ENCODE assay signal across 9 mouse cellular contexts in the genomic region with DNA sequence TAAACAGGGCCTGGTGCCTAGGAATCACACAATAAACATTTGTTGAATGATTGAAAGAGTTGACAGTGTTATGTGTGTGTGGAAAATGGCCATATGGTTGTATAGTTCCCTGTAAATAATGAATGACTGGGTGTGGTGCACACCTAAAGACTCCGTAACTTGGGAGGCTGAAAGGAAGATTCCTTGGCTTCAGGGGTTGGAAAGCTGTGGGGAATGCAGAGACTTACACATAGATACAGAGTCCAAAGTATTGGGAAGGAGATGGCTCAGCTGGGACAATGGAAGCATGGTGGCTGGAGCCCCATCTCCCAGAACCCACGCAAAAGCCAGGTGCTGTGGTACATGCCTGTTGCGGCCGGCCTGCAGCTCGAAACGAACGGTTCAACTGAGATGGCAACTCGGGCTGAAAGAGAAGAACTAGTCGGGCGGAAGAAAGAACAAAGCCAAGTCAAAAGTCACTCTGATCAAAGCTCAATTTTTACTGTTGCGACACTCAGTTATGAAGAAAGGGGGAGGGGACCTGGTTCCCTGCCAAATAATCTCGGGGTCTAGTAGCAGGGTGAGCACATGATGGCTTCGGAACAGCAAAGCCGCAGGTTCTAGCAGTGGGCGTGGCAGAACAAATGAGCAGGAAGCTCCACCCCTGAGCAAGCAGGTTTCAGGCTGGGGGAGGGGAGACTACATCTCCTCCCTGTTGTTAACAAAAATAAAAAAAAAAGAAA. TPM values are rescaled to one million over a fixed set of nuclear protein-coding genes. Genes with fewer than 3 reads are reported as not detected.
DNase-seq lines count a peak whose midpoint lies in the region; ATAC-seq and TF ChIP-seq lines count a peak whose summit lies in the region.
"Had no signal": no experiment of that assay in that cellular context is flagged by ENCODE, and none has a peak within 500 bp of the region (broad histone marks: within the 10 kb centered on the region; RNA-seq: fewer than 3 reads in every experiment).

No protein-coding gene starts in this region.

- no peak for TF ChIP-seq CTCF in brain, embryonic 14.5 days (IDR thresholded peaks at IDR 0.05; ENCODE audit: borderline replicate concordance, extremely low read depth, insufficient read depth, insufficient read length)

- TF ChIP-seq POLR2A in brain, embryonic 14.5 days (IDR thresholded peaks at IDR 0.05; ENCODE audit: borderline replicate concordance, extremely low read depth, insufficient read depth, insufficient read length, poor library complexity, severe bottlenecking) = no peak

- peak; percentile 11 for DNase-seq in brain, embryonic 14.5 days (ENCODE audit: low read depth)
- no peak for DNase-seq in cerebellum, postnatal 36 days
- DNase-seq in heart, postnatal 14 days = no peak

- ATAC-seq in forebrain, embryonic 15.5 days (replicated peaks) = no peak
- no peak for ATAC-seq in forebrain, embryonic 12.5 days (ENCODE audit: low FRiP score)
- peak; percentile 42; the same call in 1 of the 2 replicates for ATAC-seq in kidney, embryonic 16.5 days (ENCODE audit: low FRiP score, low TSS enrichment)
- no peak for ATAC-seq in neural tube, embryonic 15.5 days (ENCODE audit: low FRiP score)
- no peak for ATAC-seq in cerebellum, adult (ENCODE audit: insufficient number of reproducible peaks, low FRiP score, low TSS enrichment)

- intact Hi-C loops in heart, postnatal 14 days (cut with DNase I) = no loop called here

- no peak overlapping the region for H3K27ac ChIP-seq in forebrain, embryonic 15.5 days (replicated peaks)
- no peak overlapping the region for H3K27ac ChIP-seq in forebrain, embryonic 12.5 days
- H3K27ac ChIP-seq in kidney, embryonic 16.5 days (ENCODE audit: low read length) = no peak overlapping the region
- H3K27ac ChIP-seq in neural tube, embryonic 15.5 days (replicated peaks) = no peak overlapping the region

- no peaks in the 10 kb centered on the region for H3K36me3 ChIP-seq in forebrain, embryonic 15.5 days
- H3K36me3 ChIP-seq in forebrain, embryonic 12.5 days (replicated peaks) = no peaks in the 10 kb centered on the region
- H3K36me3 ChIP-seq in kidney, embryonic 16.5 days (ENCODE audit: insufficient read depth, low read length) = no peaks in the 10 kb centered on the region
- H3K36me3 ChIP-seq in neural tube, embryonic 15.5 days = no peaks in the 10 kb centered on the region

- H3K4me1 ChIP-seq in forebrain, embryonic 15.5 days = no peaks in the 10 kb centered on the region
- H3K4me1 ChIP-seq in forebrain, embryonic 12.5 days = 0 out of 2 replicates have a peak, but pooled peaks cover 3% of the 10 kb centered on the region
- no peaks in the 10 kb centered on the region for H3K4me1 ChIP-seq in kidney, embryonic 16.5 days (ENCODE audit: insufficient read depth, low read length)
- H3K4me1 ChIP-seq in neural tube, embryonic 15.5 days = no peaks in the 10 kb centered on the region

- H3K9me3 ChIP-seq in forebrain, embryonic 15.5 days = no peaks in the 10 kb centered on the region
- H3K9me3 ChIP-seq in forebrain, embryonic 12.5 days = no peaks in the 10 kb centered on the region
- no peaks in the 10 kb centered on the region for H3K9me3 ChIP-seq in kidney, embryonic 16.5 days (ENCODE audit: low read length)
- no peaks in the 10 kb centered on the region for H3K9me3 ChIP-seq in neural tube, embryonic 15.5 days (replicated peaks)

- no peaks in the 10 kb centered on the region for H3K27me3 ChIP-seq in forebrain, embryonic 15.5 days
- no peaks in the 10 kb centered on the region for H3K27me3 ChIP-seq in forebrain, embryonic 12.5 days
- H3K27me3 ChIP-seq in kidney, embryonic 16.5 days (ENCODE audit: insufficient read depth, low read length) = no peaks in the 10 kb centered on the region
- H3K27me3 ChIP-seq in neural tube, embryonic 15.5 days (replicated peaks) = no peaks in the 10 kb centered on the region

- H3K4me2 ChIP-seq in forebrain, embryonic 15.5 days (replicated peaks) = peak overlapping the region; percentile 11; the same call in 1 of the 2 replicates
- no peak overlapping the region for H3K4me2 ChIP-seq in forebrain, embryonic 12.5 days
- peak overlapping the region; percentile 45 for H3K4me2 ChIP-seq in kidney, embryonic 16.5 days (replicated peaks; ENCODE audit: low read depth, low read length)
- peak overlapping the region; percentile 26; the same call in 1 of the 2 replicates for H3K4me2 ChIP-seq in neural tube, embryonic 15.5 days

- WGBS in forebrain, embryonic 15.5 days = 49% methylated on average over 15 of the region's 15 CpGs
- 53% methylated on average over 15 of the region's 15 CpGs for WGBS in forebrain, embryonic 12.5 days
- 33% methylated on average over 15 of the region's 15 CpGs for WGBS in kidney, embryonic 16.5 days
- WGBS in neural tube, embryonic 15.5 days = 40% methylated on average over 15 of the region's 15 CpGs

- H3K9ac ChIP-seq in forebrain, embryonic 15.5 days (replicated peaks) = no peak overlapping the region
- H3K9ac ChIP-seq in forebrain, embryonic 12.5 days = no peak overlapping the region
- H3K9ac ChIP-seq in kidney, embryonic 16.5 days (replicated peaks; ENCODE audit: low read length) = no peak overlapping the region
- no peak overlapping the region for H3K9ac ChIP-seq in neural tube, embryonic 15.5 days (replicated peaks)

- no peak overlapping the region for H3K4me3 ChIP-seq in forebrain, embryonic 15.5 days
- no peak overlapping the region for H3K4me3 ChIP-seq in forebrain, embryonic 12.5 days (replicated peaks)
- H3K4me3 ChIP-seq in kidney, embryonic 16.5 days (ENCODE audit: low read length) = peak overlapping the region; percentile 22
- H3K4me3 ChIP-seq in neural tube, embryonic 15.5 days (replicated peaks) = no peak overlapping the region
- H3K4me3 ChIP-seq: myocyte had no signal

RNA-seq across cellular contexts. Expression of a gene that starts 1.9 kb away (rescaled TPM):
- polyA plus RNA-seq in forebrain, embryonic 15.5 days (2015; fragmentation: Nextera tagmentation; extraction: Ambion mirVana) = 0.57 and 0.71 TPM in 2 replicates
- 0.40 and 0.97 TPM in 2 replicates for polyA plus RNA-seq in forebrain, embryonic 12.5 days (2016; fragmentation: Nextera tagmentation; extraction: Ambion mirVana)
- 11.0 and 13.7 TPM in 2 replicates for polyA plus RNA-seq in brain, embryonic 14.5 days (2012; rRNA removed)
- polyA plus RNA-seq in kidney, embryonic 16.5 days (2015; fragmentation: Nextera tagmentation; extraction: Ambion mirVana) = 0.35 and 1.3 TPM in 2 replicates
- polyA plus RNA-seq in neural tube, embryonic 15.5 days (2015; fragmentation: Nextera tagmentation; extraction: Ambion mirVana) = 0.40 and 0.45 TPM in 2 replicates
- 10 to 100 TPM; 39.9 to 45.6 TPM for total RNA-seq in heart, postnatal 14 days (2021)

RNA-seq across cellular contexts. Expression of a gene that starts 36.6 kb away (rescaled TPM):
- 6.5 and 6.9 TPM in 2 replicates for polyA plus RNA-seq in forebrain, embryonic 15.5 days (2015; fragmentation: Nextera tagmentation; extraction: Ambion mirVana)
- 6.6 and 7.2 TPM in 2 replicates for polyA plus RNA-seq in forebrain, embryonic 12.5 days (2016; fragmentation: Nextera tagmentation; extraction: Ambion mirVana)
- 12.7 and 22.1 TPM in 2 replicates for polyA plus RNA-seq in brain, embryonic 14.5 days (2012; rRNA removed)
- 4.0 and 5.0 TPM in 2 replicates for polyA plus RNA-seq in kidney, embryonic 16.5 days (2015; fragmentation: Nextera tagmentation; extraction: Ambion mirVana)
- 5.3 and 5.4 TPM in 2 replicates for polyA plus RNA-seq in neural tube, embryonic 15.5 days (2015; fragmentation: Nextera tagmentation; extraction: Ambion mirVana)
- total RNA-seq in heart, postnatal 14 days (2021) = 10 to 100 TPM; 20.1 to 23.5 TPM

RNA-seq across cellular contexts. Expression of a gene that starts 47.8 kb away (rescaled TPM):
- 12.4 and 12.6 TPM in 2 replicates for polyA plus RNA-seq in forebrain, embryonic 15.5 days (2015; fragmentation: Nextera tagmentation; extraction: Ambion mirVana)
- 17.6 and 19.6 TPM in 2 replicates for polyA plus RNA-seq in forebrain, embryonic 12.5 days (2016; fragmentation: Nextera tagmentation; extraction: Ambion mirVana)
- polyA plus RNA-seq in brain, embryonic 14.5 days (2012; rRNA removed) = 13.0 and 13.4 TPM in 2 replicates
- polyA plus RNA-seq in kidney, embryonic 16.5 days (2015; fragmentation: Nextera tagmentation; extraction: Ambion mirVana) = 44.9 and 46.1 TPM in 2 replicates
- polyA plus RNA-seq in neural tube, embryonic 15.5 days (2015; fragmentation: Nextera tagmentation; extraction: Ambion mirVana) = 9.8 and 16.6 TPM in 2 replicates
- 10 to 100 TPM; 15.1 to 17.1 TPM for total RNA-seq in heart, postnatal 14 days (2021)
